Mouse (Mus musculus): ENCODE data around the gene Zfp329.
"Not testable (repeated sequence)": the region's sequence is repeated elsewhere in the genome, so short reads cannot be mapped to it uniquely, and the experiment has no call there.

Gene Zfp329

DNA sequence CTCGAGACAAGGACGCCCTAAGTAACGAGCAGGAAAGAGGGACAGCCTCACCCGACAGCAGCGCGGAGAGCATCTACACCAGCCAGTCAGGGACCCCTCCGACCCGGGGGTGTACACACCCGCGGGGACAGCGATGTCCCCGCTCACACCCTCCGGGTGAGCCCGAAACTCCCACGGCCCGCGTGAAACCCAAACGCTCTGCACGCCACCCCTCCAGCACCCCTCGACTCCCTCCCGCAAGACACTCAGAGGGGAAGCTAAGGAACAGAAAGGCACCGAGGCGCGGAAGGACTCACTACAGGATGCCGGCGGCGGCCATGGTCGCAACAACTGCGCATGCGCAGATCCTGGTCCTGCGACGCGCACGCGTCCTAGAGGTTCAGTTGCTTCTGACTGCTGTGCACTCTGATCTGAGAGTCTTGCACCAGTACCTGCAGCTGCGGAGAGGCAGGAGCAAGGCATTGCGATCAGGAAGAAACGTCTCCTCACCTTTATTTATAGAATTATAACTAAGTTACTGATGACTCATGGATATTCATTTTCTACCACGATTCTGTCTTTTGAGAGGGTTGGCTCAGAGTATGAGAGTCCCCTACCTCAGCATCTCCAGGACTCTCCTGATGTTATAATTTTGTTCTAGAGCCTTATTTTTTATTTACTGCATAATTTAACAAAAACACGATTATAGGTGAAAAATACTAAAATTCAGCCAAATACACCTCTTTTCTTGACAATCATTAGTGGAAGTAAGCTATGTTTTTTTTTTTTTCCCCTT, at the start of gene Zfp329:
Gene Zfp329 (minus strand): TSS at position 338 of the 775 bp plus-strand sequence.
- DNase-seq (ENCODE audit: low spot score): peak; percentile 91

DNA sequence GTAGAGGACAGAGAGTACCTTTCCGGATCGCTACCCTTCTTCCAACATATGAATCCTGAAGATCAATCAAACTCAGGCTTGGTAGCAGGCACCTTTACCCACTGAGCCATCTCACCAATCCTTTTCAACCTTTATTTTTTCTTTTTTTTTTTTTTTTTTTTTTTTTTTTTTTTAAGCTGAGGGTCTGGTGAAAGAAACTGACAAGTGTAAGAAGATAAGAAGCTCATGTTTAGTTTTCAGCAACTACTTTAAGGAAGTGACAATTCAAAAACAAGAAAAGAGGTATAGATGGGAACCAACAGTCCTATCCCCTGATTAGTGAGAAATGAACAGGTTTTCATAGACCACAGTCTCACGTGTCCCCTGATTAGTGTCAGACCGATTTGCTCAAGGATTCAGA, 17.1 kb upstream of the Zfp329 start:
- no peak for DNase-seq (ENCODE audit: low spot score)

- DNase-seq (ENCODE audit: low spot score): peak; percentile 21
Observed at GRCm38 (mm10) chr7:12835193-12835671, 16.6 kb upstream of the Zfp329 start.

- DNase-seq (ENCODE audit: low spot score): peak; percentile 93
Observed at GRCm38 (mm10) chr7:12834162-12835120, 15.8 kb upstream of the Zfp329 start, which contains the start of gene Zfp110. TSS of gene Zfp110 (plus strand) at chr7:12834761.

DNA sequence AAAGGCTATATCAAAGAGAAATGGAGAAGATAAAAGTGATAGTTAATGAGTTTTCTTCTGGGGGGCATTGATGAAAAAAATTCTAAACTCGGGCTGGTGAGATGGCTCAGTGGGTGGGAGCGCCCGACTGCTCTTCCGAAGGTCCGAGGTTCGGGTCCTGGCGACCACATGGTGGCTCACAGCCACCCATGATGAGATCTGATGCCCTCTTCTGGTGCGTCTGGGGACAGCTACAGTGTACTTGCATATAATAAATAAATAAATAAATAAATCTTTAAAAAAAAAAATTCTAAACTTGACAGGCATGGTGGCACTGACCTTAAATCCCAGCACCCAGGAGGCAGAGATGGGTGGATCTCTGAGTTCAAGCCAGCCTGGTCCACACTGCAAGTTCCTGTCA, 3.1 kb downstream of the Zfp329 start:
- DNase-seq (ENCODE audit: low spot score): no peak

DNA sequence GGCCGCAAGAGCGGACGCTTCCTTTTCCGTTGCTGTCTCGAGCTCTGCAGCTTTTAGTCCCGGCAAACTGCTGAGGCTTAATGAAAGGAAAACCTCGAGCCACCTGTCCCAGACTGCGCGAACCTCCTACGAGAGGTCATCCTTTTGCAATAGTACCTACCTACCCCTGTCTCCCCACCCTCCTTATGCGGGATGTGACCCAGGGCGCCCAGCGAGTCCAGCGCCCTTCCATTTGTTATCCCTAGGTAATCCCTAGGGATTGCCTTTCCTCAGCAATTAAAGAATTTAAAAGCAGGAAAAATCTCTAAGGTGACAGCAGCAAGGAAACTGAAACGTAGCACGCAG, 15.0 kb downstream of the Zfp329 start:
- DNase-seq (ENCODE audit: low spot score): no peak

DNA sequence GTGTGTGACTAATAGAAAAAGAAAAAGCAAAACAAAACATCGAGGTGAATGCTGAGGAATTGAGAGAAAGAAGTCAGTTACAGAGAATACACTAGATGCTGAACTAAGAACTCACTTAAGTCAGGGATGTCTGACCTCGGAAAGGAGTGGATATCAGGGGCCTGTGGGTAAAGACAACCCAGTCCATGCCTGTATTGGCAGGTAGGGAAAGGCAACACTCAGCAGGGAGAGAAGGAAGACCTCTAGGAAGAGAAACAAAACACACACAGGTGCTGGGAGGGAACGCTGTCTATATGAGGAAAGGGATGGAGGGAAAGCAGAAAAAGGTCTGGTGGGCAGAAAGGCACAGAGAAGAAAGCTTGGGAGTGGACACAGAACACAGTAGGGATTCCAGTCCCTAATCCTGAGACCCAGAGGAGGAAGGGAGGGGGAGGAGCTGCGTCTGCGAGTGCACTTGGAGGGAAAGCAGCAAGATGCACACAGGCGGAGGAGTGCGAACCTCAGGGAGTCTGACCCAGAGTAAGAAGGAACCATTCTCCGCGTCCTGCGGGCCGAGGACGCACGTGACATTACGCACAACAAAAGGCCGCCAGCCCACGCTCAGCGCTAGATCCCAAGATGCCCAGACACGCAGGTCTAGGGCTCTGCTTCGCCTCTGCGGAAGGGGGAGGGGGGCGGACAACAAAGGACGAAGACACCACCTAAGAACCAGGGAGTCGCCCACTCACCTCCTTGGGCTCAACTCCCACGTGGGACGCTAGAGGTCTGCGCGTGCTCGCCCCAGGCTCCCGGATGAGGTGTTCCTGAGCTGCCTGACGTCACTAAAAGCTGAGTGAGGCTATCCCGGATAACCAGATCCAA, 15.6 kb downstream of the Zfp329 start, which contains the start of gene Zscan18:
Gene Zscan18 (minus strand): TSS at position 770 of the 861 bp plus-strand sequence.
- peak; percentile 66 for DNase-seq (ENCODE audit: low spot score)

- no peak for DNase-seq (ENCODE audit: low spot score)
Observed at GRCm38 (mm10) chr7:12799554-12799953, 19.1 kb downstream of the Zfp329 start.

- DNase-seq (ENCODE audit: low spot score): no peak
Observed at GRCm38 (mm10) chr7:12797971-12798370, 20.7 kb downstream of the Zfp329 start.

- not testable (repeated sequence) for DNase-seq (ENCODE audit: low spot score)
Observed at GRCm38 (mm10) chr7:12792624-12793023, 26.0 kb downstream of the Zfp329 start.

DNA sequence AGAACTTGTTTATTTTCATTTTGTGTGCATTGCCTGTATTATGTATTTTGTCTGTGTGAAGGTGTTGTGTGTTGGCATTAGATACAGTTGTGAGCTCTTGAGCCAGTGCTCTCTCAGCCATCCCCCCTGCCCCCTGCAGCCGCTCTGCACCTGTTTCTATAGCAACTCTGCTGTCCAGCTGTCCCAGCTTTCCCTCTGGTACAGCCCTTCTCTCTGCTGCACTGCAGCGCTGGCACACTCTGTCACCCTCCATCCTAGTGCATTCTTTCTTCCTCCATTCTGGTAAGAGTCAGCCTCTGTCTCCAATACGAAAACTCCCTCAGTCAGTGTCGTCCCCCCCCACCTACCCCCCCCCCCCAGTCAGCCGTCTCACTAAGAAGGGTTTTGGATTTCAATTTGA, 30.6 kb downstream of the Zfp329 start:
- DNase-seq (ENCODE audit: low spot score): no peak

DNA sequence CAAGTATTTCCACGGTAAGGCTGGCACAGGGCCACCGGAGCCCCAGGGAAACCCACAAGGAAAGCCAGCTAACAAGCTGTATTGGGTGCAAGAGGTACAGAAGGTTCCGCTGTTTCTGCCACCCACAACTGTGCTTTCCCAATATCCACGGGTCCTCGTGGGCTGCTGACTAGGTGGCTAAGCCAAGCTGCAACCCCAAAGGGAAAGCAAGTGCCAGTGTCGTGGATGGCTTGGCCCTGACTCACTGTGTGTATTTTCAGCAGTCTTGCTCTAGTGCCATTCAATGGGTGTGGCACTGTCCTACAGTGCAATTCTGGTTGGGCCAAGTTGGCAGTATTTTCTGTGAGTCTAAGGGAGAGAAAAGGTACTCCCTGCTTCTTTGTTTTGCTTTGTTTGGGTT, 31.3 kb downstream of the Zfp329 start:
- DNase-seq (ENCODE audit: low spot score): no peak

GRCm38 (mm10) chr7:12780151-12780830, 38.4 kb downstream of the Zfp329 start:
- DNase-seq (ENCODE audit: low spot score): peak; percentile 73

GRCm38 (mm10) chr7:12779782-12780150, 38.9 kb downstream of the Zfp329 start:
- no peak for DNase-seq (ENCODE audit: low spot score)

DNA sequence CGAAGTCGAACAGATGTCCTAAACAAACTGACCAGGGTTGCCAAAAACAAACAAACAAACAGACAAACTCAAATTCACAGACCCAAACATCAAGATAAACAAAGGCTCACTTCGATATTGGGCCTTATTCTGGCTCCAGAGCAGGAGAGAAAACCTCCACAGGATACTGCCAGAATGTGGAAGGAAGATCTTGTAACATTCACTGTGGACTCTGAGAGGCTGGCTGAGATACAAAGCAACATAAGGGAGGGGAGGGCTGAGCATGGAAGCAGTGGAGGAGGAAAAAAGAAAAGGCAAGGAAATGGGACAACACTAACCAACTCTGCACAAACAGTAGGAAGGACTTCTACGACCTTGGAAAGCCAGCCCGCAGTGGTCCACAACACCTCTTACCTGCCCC, 39.5 kb downstream of the Zfp329 start:
- no peak for DNase-seq (ENCODE audit: low spot score)

GRCm38 (mm10) chr7:12774606-12775005, 44.1 kb downstream of the Zfp329 start:
- DNase-seq (ENCODE audit: low spot score): peak; percentile 10

DNA sequence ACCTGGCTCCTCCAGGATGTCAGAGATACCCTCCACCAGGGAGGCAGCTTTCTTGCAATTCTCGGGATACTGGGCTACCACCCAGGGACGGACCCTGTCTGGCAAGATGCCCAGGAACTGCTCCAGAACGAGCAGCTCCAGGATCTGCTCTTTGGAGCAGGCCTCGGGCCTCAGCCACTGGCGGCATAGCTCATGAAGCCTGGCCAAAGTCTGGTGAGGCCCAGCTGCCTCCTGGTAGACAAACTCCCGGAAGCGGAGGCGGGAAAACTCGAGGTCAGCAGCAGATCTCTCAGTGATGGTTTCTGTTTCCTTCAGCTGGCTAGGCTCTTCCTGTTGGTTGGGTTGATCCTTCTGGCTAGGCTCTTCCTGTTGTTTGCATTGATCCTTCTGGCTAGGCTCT, 44.5 kb downstream of the Zfp329 start:
- DNase-seq (ENCODE audit: low spot score): no peak

All from lung, postnatal 25 days (tissue).